Mouse (Mus musculus) c-Kit-positive CD71-negative TER-119-negative erythroid progenitor cells, embryonic 14.5 days (primary cell): Measurements from ENCODE around the gene 1700102P08Rik.

Experiments used
- DNase-seq: peaks from one replicate; pipeline ENCODE4 v3.0.0-alpha.2; 2013; ENCODE audit warnings: low read depth

1700102P08Rik gene

DNA sequence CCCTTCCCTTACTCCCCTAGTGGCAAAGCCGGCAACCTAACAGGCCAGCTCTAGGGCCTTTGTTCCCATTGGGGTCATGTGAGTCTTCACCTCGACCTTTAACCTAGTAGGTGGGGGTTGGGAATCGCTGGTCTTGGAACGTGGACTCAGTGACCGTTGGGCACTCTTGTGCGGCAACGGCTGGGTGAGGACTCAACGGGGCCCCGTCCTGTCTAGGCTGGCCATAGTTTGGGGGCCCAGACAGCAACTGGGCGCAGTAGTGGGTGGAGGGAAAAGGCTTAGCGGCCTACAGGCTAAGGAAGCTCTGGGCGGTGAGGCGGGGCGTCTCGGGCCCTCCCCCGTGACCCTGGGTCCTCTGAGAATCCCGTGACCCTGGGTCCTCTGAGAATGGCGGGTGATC, at the start of gene 1700102P08Rik:
Gene 1700102P08Rik (plus strand): TSS at position 130 of the 400 bp plus-strand sequence.
- DNase-seq = no peak

DNA sequence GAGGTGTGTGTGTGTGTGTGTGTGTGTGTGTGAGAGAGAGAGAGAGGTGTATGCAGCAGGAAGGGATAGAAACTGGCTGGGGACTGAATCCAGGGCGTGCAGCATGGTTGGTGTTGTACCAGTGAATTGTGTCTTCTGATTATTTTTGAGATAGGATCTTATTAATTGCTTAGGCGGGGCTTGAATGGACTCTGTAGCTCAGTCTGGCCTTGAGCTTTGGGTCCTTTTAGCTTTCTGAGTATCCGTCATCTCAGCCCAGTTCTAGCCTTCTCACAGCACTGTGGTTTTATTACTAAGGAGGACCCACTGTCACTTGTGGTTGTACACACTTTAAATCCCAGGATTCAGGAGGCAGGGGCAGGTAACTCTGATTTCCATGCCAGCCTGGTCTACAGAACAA, 49.3 kb upstream of the 1700102P08Rik start:
- no peak for DNase-seq

DNA sequence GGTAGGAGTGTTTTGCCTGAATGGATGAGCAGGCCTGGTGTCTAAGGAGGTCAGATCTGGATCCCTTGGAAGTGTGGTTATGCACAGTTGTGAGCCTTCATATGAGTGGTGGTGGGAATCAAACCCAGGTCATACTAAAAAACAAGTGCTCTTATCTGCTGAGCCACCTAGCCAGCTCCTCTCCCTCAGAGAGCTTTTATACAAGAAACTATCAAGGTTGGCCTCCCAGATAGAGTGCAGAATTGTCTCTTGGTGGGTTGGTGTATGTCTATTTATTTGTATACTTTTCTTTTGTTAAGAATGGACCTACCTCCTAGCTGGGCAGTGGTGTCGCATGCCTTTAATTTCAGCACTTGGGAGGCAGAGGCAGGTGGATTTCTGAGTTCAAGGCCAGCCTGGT, 48.8 kb upstream of the 1700102P08Rik start:
- DNase-seq = no peak

DNA sequence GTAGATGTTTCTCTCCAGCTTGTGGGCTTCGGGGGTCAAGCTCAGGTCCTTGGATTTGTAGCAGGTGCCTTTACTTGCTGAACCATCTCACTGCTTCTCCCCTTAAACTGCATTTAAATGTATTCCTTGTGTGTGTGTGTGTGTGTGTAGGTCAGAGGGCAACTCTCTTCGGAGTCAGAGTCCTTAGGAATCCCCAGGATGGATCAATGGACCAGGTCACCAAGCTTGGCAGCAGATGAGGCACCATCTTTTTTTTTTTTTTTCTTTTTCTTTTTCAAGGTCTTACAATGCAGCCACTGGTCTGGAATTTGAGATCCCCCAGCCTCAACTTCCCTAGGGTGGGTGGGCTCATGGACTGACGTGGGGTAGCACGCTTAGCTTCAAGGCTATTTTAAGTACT, 48.1 kb upstream of the 1700102P08Rik start:
- DNase-seq = no peak

DNA sequence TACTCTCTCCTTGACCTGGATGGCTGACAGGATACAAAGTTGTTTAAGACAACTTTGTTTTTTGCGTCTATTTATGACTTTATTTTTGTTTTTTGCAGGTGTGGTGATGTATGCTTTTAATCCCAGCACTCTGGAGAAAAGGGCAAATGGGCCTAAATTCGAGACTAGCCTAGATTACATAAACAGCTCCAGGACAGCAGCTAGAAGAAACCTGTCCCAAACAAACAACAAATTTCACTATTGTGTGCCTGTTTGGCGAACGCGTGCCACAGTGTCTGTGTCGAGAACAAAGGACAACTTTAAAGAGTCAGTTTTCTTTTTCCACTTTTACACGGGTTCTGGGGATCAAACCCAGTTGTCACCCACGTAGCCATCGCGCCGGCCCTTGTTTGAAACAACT, 45.6 kb upstream of the 1700102P08Rik start:
- DNase-seq = no peak

DNA sequence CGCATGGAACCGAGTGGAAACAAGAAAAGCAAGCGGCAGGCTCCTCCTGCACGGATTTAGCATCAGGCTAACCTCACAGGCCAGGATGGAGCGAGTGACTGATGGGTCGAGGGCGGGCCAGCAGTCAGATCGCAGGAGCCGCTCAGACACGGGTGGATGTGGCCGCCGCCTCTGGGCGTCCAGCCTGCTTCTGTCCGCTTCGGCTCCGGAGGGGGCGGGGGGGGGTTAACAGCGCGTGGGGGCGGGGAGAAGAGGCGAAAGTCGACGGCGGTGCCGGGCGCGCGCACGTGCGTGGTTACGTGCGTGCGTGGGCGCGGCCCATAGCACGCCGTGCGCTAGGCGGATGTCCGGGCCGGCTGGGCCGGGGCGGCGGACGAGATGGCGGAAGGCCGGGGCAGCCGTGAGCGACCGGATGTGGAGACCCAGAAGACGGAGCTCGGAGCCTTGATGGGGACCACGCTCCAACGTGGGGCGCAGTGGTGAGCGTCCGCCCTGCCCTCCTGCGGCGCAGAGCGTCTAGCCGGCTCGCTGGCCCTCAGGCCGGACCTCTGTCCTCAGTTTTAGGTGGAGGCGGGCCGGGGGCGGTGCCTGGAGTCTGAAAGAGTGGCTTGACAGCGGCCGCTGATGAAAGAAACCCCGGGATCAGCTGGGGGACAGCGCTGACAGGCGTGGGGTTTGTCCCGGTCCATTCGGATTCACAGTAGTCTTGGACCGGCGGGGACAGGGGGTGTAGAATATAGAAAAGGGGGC, 44.9 kb upstream of the 1700102P08Rik start, which contains the start of gene Usp4:
Gene Usp4 (plus strand): TSS at position 314 of the 750 bp plus-strand sequence.
- DNase-seq = peak; percentile 62

DNA sequence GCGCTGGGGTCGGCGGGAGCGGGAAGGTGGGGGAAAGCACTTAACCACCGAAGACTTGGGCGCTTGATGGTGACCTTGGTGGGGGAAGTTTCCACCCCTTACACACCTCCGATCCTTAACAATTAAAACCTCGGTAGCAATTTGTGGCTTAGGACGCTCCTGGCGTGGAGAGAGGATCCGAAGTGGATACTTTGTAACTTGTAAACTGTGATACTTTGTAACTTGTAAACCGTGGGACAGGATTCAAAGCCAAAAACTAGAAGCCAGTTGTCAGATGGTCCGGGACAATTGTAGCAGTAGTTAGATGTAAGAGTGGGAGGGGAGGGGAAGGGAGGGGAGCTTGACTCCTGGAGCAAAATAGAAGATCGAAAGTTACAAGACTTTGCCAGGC, 44.3 kb upstream of the 1700102P08Rik start:
- no peak for DNase-seq

DNA sequence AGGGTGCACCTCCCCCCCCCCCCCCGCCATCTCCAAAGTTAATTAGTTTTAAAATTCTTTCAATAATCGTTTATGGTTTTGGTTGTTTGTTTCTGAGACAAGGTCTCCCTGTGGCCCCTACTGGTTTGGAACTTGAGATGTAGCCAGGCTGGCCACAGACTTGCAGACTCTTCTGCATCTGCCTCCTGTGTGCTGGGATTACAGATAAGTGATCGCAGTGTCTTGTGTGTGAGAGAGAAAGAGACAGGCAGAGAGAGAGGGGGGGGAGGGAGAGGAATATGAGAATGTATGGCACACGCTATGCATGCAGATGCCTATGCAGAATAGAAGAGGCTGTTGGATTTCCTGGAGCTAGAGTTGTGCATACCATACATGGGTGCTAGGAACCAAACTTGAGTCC, 42.9 kb upstream of the 1700102P08Rik start:
- no peak for DNase-seq

DNA sequence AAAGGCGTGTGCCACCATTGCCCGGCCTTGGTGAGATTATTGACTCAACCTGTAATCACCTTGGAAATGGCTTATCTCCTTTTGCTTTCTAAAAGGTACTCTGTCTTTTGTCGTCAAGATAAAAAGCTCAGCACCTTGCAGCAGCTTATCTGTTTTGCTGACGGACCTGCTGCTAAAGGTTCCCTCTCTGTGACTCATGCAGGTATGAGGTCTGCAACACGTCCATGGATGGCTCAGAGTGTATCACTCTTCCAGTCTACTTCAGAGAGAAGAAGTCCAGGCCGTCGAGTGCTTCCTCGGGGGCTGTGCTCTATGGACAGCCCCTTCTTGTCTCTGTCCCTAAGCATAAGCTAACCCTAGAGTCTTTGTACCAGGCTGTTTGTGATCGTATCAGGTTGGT, 14.4 kb upstream of the 1700102P08Rik start:
- DNase-seq = no peak

DNA sequence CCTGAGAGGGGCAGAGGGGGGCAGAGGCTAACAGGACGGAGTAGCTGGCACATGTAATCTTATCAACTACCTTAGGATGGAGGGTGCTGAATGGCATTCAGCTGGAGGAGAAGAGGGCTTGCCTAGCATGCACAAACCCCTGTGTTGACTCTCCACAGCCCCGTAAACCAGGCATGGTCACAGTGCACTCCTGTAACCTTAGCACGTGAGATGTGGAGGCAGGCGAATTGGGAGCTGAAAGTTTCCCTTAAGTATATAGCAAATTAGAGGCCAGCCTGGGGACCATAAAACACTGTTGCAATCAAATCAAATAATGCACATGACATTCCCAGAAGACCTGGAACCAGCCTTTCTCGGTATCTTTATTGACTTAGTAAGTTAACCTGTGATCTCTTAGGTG, 13.9 kb upstream of the 1700102P08Rik start:
- no peak for DNase-seq

DNA sequence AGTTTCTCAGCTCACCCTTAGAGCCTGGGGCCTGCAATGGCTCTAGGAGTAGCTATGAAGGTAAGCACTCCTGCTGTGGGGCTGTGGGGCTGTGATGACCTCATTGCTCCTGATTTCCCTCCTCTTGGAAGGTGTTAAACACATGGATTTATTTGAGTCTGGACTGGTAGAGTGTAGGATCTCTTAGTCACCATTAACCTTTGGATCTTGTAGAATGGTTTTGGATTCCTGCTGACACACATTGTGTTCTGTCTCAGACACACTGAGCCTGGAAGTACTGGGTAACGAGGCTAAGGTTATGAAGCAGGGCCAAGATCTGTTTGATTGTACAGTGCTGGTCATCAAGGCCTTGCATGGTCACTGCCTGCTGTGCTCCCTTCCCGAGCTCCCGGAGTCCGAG, 13.3 kb upstream of the 1700102P08Rik start:
- no peak for DNase-seq

DNA sequence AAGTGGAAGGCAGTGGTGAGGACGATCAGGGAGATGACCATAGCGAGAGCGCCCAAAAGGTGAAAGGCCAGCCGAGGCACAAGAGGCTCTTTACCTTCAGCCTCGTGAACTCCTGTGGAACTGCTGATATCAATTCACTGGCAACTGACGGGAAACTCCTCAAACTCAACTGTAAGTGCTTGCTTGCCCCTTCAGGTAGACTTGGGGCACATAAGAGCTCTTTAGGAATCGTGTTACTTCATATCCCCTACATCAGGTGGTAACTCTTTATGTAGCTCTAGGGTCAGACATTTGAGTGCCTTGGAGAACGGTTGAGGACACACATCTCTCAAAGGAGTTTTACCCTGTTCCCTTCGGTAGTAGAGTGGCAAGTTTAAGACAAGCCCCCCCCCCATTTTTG, 11.2 kb upstream of the 1700102P08Rik start:
- DNase-seq = no peak

DNA sequence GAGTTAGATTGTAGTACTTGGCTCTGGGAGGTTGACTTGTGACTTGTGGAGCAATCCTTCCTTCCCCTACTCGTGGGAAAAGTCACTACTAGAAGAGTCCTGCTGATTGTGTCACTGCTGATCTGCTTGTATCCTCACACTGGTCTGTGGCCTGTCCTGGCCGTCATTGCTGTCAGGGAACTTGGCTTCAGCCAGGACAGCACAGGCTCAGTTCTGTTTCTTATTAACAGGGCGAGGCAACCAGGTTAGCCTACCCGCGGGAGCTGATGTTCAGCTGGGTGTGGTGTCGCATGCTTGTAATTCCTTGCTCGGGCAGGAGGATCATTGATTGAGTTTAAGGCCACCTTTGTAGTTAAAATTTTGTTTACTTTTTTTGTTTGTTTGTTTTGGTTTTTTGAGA, 7.6 kb upstream of the 1700102P08Rik start:
- DNase-seq = no peak

DNA sequence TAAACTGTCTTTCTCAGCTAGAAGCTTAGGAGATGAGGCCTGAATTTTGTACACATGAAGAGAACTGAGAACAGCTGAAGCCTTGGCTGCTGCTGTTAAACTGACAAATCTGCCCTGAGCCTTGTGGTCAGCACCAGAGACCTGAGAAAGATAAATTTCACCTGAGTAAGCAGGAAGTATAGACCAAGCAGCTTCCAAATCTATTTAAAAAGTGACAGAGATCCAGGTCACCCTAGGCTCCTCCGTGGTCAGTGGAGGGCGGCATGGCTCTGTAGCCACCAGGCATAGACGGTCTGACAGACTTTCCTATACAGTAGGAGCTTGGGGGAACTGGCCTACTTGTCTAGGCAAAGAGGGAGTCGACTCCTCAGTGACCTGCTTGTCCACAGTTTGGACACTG, 5.8 kb upstream of the 1700102P08Rik start:
- DNase-seq = no peak

DNA sequence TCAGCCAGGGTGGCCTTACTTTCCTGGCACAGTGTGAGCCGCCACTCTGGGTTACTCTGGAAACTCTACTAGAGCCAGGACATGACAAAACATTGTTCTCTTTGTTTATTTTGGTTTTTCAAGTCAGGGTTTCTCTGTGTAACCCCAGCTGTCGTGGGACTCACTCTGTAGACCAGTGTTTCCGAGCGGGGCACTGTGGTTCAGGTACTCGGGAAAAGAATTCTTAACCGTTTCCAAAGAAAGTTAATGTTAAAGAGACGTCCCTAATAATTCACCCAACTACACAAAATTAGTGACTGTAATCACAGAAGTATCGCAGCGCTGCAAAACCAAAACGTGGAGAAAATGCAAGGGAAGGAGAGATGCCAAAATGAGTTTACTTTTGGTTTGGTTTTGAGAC, 4.0 kb upstream of the 1700102P08Rik start:
- DNase-seq = no peak

DNA sequence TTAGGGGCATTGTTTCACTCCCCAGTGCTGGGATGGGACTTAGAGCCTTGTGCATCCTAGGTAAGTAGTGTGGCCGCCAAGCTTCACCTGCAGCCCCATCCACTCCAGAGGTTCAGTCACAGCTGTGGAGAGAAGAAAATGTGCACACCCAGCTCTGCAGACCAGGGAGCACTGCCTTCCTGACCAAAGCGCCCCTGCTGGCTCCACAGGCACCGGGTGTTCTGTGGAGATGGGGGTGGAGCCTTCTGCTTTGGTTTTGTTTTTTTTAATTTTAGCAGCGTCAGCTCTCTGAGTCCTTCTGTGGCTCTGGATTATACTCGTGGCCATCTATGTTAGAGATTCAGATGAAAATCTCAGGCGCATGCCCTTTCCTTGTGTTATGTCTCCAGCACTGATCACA, 3.4 kb upstream of the 1700102P08Rik start:
- no peak for DNase-seq

DNA sequence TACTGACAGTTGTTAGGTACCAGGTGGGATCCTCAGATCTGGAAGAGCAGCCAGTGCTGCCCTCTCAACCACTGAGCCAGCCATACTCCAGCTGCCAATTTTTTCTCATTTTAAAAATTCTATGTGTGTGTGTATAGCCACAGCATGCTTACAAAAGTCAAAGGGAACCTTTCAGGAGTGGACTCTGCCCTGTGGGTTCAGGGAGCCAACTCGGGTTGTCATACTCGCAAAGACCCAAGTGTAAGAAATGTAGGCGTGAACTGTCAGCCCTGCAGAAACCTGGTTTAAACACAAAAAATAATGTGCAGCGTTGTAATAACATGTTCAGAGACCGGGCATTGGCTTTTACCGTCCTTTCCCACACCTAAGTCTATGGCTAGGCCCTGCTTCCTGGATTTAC, 1.6 kb downstream of the 1700102P08Rik start:
- no peak for DNase-seq

DNA sequence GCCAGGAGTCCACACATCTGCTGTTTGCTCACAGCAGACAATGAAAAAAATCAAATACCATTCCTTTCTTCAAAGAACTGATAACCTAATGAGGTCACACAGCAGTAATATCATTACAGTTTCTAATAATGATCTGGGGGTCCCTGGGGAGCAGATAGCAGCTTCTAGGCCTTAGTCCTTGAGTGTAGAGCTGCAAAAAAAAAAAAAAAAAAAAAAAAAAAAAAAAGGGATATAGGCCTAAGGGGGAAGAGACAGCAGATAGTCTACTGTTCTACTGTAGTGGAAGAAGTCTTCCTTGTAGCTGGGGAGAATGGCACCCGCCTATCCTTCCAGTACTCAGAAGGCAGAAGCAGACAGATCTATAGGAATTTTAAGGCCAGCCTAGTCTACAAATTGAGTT, 2.8 kb downstream of the 1700102P08Rik start:
- DNase-seq = no peak

DNA sequence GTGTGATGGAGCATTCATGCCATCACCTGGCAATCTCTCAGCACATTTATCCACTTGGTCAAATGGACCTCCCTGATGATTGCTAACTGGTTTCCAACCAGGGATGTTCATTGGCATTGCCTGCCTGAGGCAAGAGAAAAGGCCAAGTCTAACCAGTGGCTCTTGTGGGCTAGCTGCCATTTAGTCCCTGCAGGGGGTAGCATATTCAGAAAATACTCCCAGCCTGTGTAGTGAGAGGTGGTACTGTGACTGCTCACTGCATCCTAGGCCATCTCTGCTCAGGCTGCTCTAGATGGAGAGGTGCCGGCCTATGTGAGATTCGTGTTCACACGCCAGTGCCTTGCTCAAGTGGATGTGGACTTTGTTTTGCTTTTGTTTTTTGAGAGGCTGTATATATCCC, 5.7 kb downstream of the 1700102P08Rik start:
- DNase-seq = no peak

DNA sequence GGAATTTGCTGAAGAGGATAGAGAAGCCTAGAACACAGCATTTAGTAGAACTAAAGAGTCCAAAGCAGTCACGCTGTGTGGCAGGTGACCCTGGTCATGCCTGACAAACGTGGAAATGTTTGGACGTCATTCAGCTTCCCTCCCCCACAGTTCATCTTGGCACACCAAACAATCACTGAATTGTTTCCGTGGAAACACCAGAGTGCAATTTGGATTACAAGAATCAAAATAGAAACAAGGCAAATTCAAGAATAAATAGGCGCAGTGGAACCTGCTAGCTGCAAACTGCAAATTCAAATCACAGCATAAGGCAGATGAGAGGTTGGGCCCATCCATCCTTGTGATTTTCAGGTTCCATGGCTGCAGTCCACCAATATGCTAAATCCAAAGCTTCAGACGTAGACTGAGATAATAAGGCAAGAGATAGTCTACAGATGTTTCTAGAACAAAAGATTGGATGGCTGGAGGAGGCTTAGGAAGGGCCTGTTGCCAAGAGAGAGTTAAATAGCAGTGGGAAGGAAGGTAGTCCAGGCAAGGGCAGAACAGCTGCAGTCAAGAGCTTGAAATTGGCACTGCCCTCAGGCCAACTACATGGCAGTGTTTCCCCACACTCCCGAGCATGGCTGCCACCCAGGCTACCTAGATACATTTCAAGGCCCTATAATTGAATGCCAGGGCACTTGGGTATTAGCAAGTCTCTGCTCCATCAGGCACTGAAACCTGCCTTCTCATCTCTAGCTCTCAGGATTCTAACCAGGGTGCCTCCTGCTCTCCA, 8.8 kb downstream of the 1700102P08Rik start:
- DNase-seq = no peak

DNA sequence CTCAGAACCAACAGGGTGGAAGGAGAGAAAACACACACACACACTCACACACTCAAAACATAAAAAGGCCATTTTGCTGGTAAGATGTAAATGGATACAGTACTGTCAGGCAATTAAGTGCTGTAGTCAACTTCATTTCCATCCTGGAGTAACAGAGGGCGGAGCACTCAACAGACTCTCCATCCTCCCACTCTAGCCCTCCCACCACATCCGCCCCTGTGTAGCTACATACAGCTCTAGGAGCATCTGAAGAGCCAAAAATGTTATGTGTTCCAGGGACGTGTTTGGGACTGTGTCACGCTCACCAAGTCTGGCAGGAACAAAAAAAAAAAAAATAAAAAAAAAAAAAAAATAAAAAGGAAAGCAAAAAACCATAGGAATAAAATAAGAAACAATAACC, 10.5 kb downstream of the 1700102P08Rik start:
- no peak for DNase-seq

DNA sequence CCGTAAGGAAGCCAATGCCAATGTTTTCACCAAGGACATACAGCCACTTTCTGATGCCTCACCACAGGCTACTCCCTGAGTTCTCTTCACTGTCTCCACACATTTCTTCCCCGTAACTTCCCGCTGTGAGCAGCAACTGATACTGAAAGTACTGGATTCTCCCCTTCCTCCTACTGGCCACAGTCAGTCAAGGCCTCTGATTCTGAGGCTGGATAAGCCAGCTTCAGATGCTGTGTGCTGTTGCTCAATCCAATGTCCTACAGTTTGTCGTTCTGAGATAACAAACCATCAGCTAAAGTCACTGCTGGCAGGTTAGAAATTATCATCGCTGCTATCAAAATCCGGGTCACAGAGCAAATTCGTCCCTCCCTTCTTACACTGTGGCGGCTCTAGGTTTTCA, 11.8 kb downstream of the 1700102P08Rik start:
- DNase-seq = no peak

DNA sequence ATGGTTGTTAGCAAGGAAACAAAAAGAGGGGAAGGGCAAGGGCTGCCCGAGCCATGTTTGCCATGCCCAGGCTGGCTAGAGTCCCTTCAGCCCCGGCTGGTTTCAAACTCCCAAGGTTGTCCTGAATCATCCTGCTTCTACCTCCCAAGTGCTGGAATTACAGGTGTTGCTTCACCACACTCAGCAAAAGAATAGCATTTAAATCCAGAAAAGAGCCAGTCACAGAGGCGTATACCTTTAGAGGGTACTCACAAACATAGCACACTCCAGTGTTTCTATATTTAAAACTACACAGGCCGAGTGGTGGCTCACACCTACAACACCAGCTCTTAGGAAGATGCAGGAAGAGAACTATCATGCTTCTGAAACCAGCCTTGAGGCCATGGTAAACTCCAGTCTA, 16.9 kb downstream of the 1700102P08Rik start:
- DNase-seq = no peak
